Mouse (Mus musculus) cerebellum, adult 18-20 months (tissue): ENCODE data around the gene Fam71e1.
A peak's percentile ranks its signal among the peaks of the same experiment; 100 is the strongest.

ENCODE experiments used
- DNase-seq, 2 experiments: peaks; one replicate each; pipeline ENCODE4 v3.0.0; 2021

Fam71e1 gene

DNA sequence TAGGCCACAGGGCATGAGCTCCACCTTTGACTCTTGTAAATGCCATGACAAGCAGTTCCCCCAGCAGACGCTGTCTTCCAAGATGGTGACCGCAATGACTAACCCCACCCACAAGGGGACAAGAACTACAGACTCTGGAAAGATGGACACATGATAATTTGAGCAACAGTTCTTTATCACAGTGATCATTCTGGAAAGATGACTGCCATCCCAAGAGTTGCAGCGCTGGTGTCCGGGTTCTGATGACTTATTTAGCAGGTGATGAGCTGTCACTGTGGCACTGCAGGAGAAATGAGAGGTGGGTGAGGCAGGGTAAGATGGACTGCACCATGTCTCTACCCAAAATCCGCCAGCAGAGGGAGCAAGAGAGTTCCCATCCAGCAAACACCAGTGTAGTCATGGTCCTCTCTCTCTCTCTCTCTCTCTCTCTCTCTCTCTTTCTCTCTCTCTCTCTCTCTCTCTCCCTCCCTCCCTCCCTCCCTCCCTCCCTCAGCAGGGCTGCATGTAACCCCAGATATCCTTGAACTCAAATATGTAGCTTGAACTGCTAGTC is 5.3 kb downstream of the Fam71e1 start:
- peak; percentile 75 to 84 for DNase-seq

DNA sequence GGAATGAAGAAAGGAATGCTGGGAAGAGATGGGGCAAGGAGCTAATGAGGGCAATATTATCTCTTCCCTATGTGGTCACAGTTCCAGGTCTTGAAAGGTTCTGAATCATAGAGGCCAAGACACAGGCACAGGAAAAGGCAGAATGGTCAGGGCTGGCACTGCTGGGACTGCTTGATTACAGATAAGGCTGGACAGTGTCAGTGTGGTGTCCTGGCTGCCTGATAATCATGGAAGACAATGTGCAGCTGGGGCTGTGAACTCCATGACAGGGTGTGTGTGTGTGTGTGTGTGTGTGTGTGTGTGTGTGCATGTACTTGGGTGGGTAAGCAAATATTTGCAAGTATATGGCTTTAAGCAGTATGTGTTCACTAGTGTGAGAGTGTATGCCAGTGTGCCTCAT is 11.1 kb downstream of the Fam71e1 start:
- no peak for DNase-seq

DNA sequence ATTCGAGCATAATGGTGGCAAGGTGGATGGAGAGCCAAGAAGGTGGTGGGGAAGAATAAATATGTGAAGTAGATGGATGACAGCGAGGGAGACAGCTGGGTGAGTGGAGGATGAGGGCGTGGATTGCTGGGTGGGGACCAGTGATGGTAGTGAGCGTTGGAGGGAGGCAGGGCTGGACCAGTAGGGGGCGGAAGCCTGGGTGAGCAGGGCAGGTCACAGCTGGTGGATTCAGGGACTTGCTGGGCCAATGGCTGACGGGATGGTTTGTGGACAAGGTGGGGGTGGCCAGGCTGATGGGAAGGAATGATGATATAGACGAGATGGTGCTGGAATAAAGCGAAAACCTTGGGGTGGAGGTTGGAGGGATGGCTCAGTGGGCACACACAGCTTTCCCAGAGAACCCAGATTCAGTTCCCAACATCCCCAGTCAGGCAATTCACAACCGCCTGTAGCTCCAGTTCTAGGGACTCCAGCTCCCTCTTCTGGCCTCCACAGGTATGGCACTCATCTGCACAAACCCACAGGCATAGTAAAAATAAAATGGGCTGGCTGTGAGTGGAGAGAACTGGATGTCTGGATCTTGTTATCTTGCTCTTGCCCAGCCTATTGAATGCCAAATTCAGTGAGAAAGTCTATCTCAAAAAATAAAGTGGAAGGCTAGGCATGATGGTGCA is 23.0 kb downstream of the Fam71e1 start:
- DNase-seq: peak in 1 of 2 experiments; percentile 7

- no peak for DNase-seq
Observed at GRCm38 (mm10) chr7:44520990-44521389, 24.6 kb downstream of the Fam71e1 start.

DNA sequence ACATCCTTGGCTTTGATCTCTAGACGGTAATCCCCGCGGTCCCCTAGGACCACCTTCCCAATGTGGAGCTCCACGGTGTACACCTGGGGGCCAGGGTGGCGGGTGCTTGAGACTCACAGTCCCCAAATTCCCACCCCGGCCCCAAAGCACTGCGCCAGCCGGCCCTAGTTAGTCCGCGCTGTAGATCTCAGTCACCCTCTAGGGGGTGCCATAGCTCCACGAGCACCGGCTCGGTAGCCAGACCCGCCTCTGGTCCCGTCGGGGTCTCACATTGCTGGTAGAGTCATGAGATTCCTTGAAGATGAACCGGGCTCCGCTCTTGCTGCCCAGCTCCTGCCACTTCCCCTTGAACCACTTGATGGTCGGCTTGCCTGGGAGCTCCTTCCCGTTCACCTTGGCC is 25.3 kb downstream of the Fam71e1 start:
- peak; percentile 73 to 84 for DNase-seq

DNA sequence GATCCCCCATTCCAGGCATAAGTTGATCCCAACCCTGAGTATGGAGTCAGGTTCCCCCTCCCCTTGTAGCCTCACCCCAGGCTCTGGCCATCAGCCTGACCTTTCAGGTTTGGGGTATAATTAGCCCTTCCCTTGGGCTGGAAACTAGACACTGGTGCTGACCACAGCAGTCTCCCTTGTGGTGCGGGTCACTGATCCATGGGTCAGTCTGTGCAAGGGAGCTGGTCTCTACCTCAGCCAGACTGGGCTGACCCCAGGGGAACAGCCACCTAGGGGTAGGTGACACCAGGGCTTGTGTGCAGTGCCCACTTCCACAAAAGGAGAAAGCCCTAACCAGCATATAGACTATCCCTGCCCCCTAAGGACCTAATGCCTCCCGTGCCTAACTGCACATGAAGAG is 26.7 kb downstream of the Fam71e1 start:
- no peak for DNase-seq

GRCm38 (mm10) chr7:44524502-44524901 is 28.1 kb downstream of the Fam71e1 start, which contains the start of gene Mybpc2:
Gene Mybpc2 (minus strand): TSS chr7:44524656.
- DNase-seq: peak in 1 of 2 experiments; percentile 29

- DNase-seq: peak; percentile 66 to 77
Observed at GRCm38 (mm10) chr7:44525126-44525832, 28.9 kb downstream of the Fam71e1 start.

DNA sequence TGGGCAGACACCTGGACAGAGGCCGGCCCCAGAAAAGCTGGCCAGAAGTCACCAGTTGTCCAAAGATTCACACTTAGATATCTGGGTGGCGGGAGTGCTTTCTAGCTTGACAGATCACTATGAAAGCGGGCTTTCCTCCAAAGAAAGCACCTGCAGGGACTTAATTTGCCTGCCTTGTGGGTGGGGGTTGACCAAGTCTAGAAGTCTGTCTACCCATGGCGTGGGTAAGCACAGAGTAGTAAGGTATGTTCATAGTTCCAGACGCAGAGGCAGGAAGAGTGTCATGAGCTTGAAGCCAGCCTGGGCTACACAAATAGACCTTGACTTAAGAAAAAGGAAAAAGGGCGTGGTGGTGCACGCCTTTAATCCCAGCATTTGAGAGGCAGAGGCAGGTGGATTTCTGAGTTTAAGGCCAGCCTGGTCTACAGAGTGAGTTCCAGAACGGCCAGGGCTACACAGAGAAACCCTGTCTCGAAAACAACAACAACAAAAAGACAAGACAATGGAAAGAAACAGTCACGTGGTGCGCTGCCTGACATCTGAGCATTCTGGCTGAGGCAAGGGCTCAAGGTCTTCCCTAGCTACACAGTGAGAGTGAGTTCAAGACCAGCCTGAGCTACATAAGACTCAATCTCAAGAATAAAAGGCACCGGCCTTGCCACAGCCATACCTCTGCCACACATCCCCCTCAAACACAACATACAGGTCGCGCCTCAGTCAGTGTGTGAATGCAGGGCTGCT is 30.2 kb downstream of the Fam71e1 start:
- peak in 1 of 2 experiments; percentile 6 for DNase-seq

- DNase-seq: peak; percentile 85 to 87
Observed at GRCm38 (mm10) chr7:44527483-44528398, 31.4 kb downstream of the Fam71e1 start.

DNA sequence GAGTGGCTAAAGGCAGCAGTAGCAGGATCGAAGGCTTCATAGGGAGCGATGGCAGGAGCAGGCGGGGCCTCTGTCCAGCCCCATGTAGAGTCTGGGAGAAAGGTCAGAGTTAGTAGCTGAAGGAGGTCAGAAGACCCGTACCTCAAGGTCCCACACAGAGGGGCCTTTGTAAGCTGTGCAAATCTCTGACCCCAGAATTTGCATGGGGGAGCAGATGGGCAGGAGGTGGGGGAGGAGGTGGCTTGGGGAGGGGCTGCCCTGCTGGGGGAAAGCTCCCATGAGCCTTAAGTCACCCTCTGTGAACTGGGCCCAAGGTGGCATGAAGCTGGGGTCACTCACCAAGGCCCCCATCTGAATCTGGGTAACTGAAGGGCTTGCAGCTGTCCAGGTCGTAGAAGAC is 33.1 kb downstream of the Fam71e1 start:
- DNase-seq: no peak

GRCm38 (mm10) chr7:44530507-44530906 is 34.1 kb downstream of the Fam71e1 start:
- DNase-seq: no peak

GRCm38 (mm10) chr7:44531207-44531606 is 34.8 kb downstream of the Fam71e1 start:
- no peak for DNase-seq

- DNase-seq: no peak
Observed at GRCm38 (mm10) chr7:44531946-44532732, 35.8 kb downstream of the Fam71e1 start, which contains the start of gene Spib. Gene Spib (minus strand): TSS chr7:44532071.

DNA sequence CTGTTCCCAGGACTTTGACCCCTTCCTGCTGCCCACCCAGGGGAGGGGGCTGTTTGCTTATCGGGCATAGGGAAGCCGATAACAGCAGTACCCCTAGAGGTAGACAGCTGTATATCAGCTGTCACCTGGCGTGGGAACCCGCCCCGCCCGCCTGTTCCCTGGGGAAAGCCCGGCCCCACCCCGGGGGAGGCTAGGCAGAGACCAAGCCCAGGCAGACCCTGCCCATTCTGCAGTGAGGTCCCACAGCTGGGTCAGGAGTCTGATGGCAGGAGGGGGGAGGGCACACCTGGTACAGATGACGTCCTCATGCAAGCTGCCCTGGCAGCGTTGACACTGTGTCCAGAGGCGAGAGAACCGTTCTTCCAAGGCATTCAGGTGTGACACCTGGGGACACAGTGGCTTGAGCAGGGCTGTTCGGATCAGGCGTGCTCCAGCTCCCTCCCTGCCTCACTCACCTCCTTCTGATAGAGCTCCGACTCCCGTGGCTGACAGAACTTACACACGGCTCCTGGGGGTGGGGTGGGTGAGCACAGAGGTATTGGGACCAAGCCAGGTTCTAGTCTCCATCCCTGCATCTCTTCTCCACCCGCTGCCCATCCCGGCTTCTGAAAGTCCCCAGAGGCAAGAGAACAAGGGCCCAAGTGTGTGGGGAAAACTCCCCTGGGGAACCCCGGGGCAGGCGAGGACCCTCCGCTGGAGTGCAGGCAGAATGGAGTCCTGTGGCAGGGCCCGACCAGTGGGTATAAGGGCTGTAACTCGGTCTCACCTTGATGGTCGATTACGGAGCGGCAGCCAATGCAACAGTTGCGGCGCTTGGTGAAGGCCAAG is 36.8 kb downstream of the Fam71e1 start:
- DNase-seq: peak in 1 of 2 experiments; percentile 5

DNA sequence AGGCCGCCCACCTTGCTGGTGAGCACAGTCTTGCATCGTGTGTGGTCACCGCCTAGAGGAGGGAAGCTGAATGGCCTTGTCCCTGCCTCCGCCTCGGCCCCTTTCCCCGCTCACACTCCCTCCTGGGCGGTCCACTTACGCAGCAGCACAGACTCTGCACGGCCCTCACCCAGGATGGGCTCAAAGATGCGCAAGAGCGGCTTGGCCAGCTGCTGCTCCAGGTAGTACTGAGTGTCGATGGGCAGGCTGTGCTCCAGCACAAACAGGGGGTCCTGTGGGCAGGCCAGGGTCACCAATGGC is 37.3 kb downstream of the Fam71e1 start:
- no peak for DNase-seq

GRCm38 (mm10) chr7:44534242-44534641 is 37.9 kb downstream of the Fam71e1 start:
- DNase-seq: peak in 1 of 2 experiments; percentile 5

GRCm38 (mm10) chr7:44534656-44535441 is 38.5 kb downstream of the Fam71e1 start:
- DNase-seq: peak in 1 of 2 experiments; percentile 10
